9 mouse cellular contexts compared by ENCODE assay signal in genomic region chr9:67041840-67042812, GRCm38 (mm10). TPM values are rescaled to one million over a fixed set of nuclear protein-coding genes. Genes with fewer than 3 reads are reported as not detected.
DNase-seq lines count a peak whose midpoint lies in the region; ATAC-seq and TF ChIP-seq lines count a peak whose summit lies in the region.
"Had no signal": no experiment of that assay in that cellular context is flagged by ENCODE, and none has a peak within 500 bp of the region (broad histone marks: within the 10 kb centered on the region; RNA-seq: fewer than 3 reads in every experiment).

No protein-coding gene starts in this region.

- no peaks in the 10 kb centered on the region for H3K27me3 ChIP-seq in ES-Bruce4 (ENCODE audit: control insufficient read depth, insufficient read depth, low read length, poor library complexity, severe bottlenecking)
- peaks cover 9% of the 10 kb centered on the region for H3K27me3 ChIP-seq in forebrain, embryonic 16.5 days (replicated peaks; ENCODE audit: control insufficient read depth, insufficient read depth, low read length)
- H3K27me3 ChIP-seq in liver, embryonic 15.5 days = peaks cover 29% of the 10 kb centered on the region

- DNase-seq in embryo, embryonic 10.5 days (ENCODE audit: low spot score) = peak; percentile 33
- no peak for DNase-seq in embryo, embryonic 11 days
- no peak for DNase-seq in ovary, adult 18-20 months (ENCODE audit: low spot score)
- no peak for DNase-seq in cerebellum, postnatal 14 days
- DNase-seq: gastrocnemius, postnatal 25 days had no signal

- no peaks in the 10 kb centered on the region; the same call in 1 of the 2 replicates for H3K36me3 ChIP-seq in ES-Bruce4 (ENCODE audit: control insufficient read depth, insufficient read depth, low read length, poor library complexity, severe bottlenecking)
- H3K36me3 ChIP-seq in forebrain, embryonic 16.5 days (ENCODE audit: control insufficient read depth, insufficient read depth) = no peaks in the 10 kb centered on the region
- H3K36me3 ChIP-seq in liver, embryonic 15.5 days (replicated peaks) = peaks cover 4% of the 10 kb centered on the region; the same call in 1 of the 2 replicates

- H3K27ac ChIP-seq in ES-Bruce4 (ENCODE audit: insufficient read depth, low read length) = no peak overlapping the region
- no peak overlapping the region for H3K27ac ChIP-seq in forebrain, embryonic 16.5 days (ENCODE audit: low read length)
- H3K27ac ChIP-seq in liver, embryonic 15.5 days (replicated peaks) = peak overlapping the region; percentile 98

- no peak for ATAC-seq in forebrain, embryonic 16.5 days
- no peak for ATAC-seq in liver, embryonic 15.5 days (ENCODE audit: insufficient read depth)
- no peak for ATAC-seq in cerebellum, adult (ENCODE audit: insufficient number of reproducible peaks, low FRiP score, low TSS enrichment)

- H3K9me3 ChIP-seq in ES-Bruce4 (replicated peaks; ENCODE audit: control insufficient read depth, insufficient read depth, low read length, poor library complexity, severe bottlenecking) = no peaks in the 10 kb centered on the region
- H3K9me3 ChIP-seq in forebrain, embryonic 16.5 days (ENCODE audit: control insufficient read depth, low read length) = no peaks in the 10 kb centered on the region
- H3K9me3 ChIP-seq in liver, embryonic 15.5 days (replicated peaks) = no peaks in the 10 kb centered on the region

- peak overlapping the region; percentile 92 for H3K9ac ChIP-seq in ES-Bruce4 (ENCODE audit: low read depth, poor library complexity, severe bottlenecking)
- H3K9ac ChIP-seq in forebrain, embryonic 16.5 days (replicated peaks; ENCODE audit: low read depth, low read length) = 0 out of 2 replicates have a peak overlapping the region, but pooled peaks have one; percentile 16
- peak overlapping the region; percentile 91 for H3K9ac ChIP-seq in liver, embryonic 15.5 days

- WGBS in forebrain, embryonic 16.5 days = 33% methylated on average over 14 of the region's 14 CpGs
- 24% methylated on average over 14 of the region's 14 CpGs for WGBS in liver, embryonic 15.5 days (ENCODE audit: insufficient replicate concordance)

- peak overlapping the region; percentile 35; the same call in 1 of the 2 replicates for H3K4me3 ChIP-seq in ES-Bruce4 (ENCODE audit: low read depth, low read length)
- peak overlapping the region; percentile 90 for H3K4me3 ChIP-seq in forebrain, embryonic 16.5 days (replicated peaks; ENCODE audit: low read length)
- H3K4me3 ChIP-seq in liver, embryonic 15.5 days (replicated peaks) = peak overlapping the region; percentile 87

- H3K4me2 ChIP-seq in forebrain, embryonic 16.5 days (ENCODE audit: low read length) = peak overlapping the region; percentile 66
- H3K4me2 ChIP-seq in liver, embryonic 15.5 days = peak overlapping the region; percentile 70

- no peak for TF ChIP-seq CTCF in ES-Bruce4 (IDR thresholded peaks at IDR 0.05; ENCODE audit: low read depth, low read length)

- H3K4me1 ChIP-seq in ES-Bruce4 (ENCODE audit: control insufficient read depth, insufficient read depth, low read length) = no peaks in the 10 kb centered on the region
- peaks cover 37% of the 10 kb centered on the region for H3K4me1 ChIP-seq in forebrain, embryonic 16.5 days (replicated peaks; ENCODE audit: control insufficient read depth, insufficient read depth, low read length)
- peaks cover 66% of the 10 kb centered on the region for H3K4me1 ChIP-seq in liver, embryonic 15.5 days (replicated peaks)

- no peak for TF ChIP-seq EP300 in ES-Bruce4 (IDR thresholded peaks at IDR 0.05; ENCODE audit: insufficient read depth, low read depth, low read length)

- no peak for TF ChIP-seq POLR2A in ES-Bruce4 (IDR thresholded peaks at IDR 0.05; ENCODE audit: insufficient read depth, low read length)

RNA-seq across cellular contexts. Expression of gene Tpm1, which starts 7.1 kb away (rescaled TPM):
- polyA plus RNA-seq in ES-Bruce4 (2011; ENCODE audit: insufficient read depth, insufficient read length, low read depth, missing spikeins) = 1,516 and 1,556 TPM in 2 replicates
- 120 and 127 TPM in 2 replicates for polyA plus RNA-seq in forebrain, embryonic 16.5 days (2015; fragmentation: Nextera tagmentation; extraction: Ambion mirVana)
- 117 and 136 TPM in 2 replicates for polyA plus RNA-seq in liver, embryonic 15.5 days (2015; fragmentation: Nextera tagmentation; extraction: Ambion mirVana)

Comparison
In these comparisons a context has a peak if more than half of its experiments do, and no peak if none do; other contexts are left out.
1. H3K4me3 ChIP-seq: peak in every context shown above with its lines; median percentile 90 in forebrain, embryonic 16.5 days; 87 in liver, embryonic 15.5 days; 35 in ES-Bruce4.
2. H3K9ac ChIP-seq: peak in every context shown above with its lines; median percentile 92 in ES-Bruce4; 91 in liver, embryonic 15.5 days; 16 in forebrain, embryonic 16.5 days.
3. RNA of gene Tpm1, which starts 7.1 kb away (polyA plus RNA-seq): 1,516 to 1,556 TPM in ES-Bruce4; 117 to 136 TPM in liver, embryonic 15.5 days and 120 to 127 TPM in forebrain, embryonic 16.5 days; every median in the first group is over 10 times any median in the second.